Mouse (Mus musculus) neural tube, embryonic 11.5 days (tissue): Measurements from ENCODE around the gene Cpm. TPM values are rescaled to one million over a fixed set of nuclear protein-coding genes. Genes with fewer than 3 reads are reported as not detected.

Experiments used
- ATAC-seq: fragments of 200-750 bp; cut with Nextera tagmentation; 2 replicates; pipeline ENCODE4 v1.8.0; 2017; ENCODE audit warnings: moderate number of reproducible peaks, mild to moderate bottlenecking, moderate TSS enrichment, moderate library complexity; ENCODE audit not compliant: insufficient read depth, low FRiP score, low TSS enrichment
- DNase-seq: peaks from one replicate; pipeline ENCODE4 v3.0.0-alpha.2; 2015; ENCODE audit warnings: low spot score
- H3K27ac ChIP-seq: fragments of 300-500 bp; sonication (generic); 2 replicates; pipeline ENCODE4 v1.5.1; 2014; ENCODE audit warnings: low read depth, mild to moderate bottlenecking, low read length
- H3K27me3 ChIP-seq: fragments of 300-500 bp; sonication (generic); 2 replicates; pipeline ENCODE4 v1.6.1; 2014; ENCODE audit warnings: mild to moderate bottlenecking, low read length, mixed read lengths; ENCODE audit not compliant: control insufficient read depth, insufficient read depth
- H3K36me3 ChIP-seq: fragments of 300-500 bp; sonication (generic); 2 replicates; pipeline ENCODE4 v1.6.1; 2014; ENCODE audit warnings: mild to moderate bottlenecking, low read length, moderate library complexity, mixed read lengths; ENCODE audit not compliant: control insufficient read depth, insufficient read depth
- H3K4me1 ChIP-seq: fragments of 300-500 bp; sonication (generic); 2 replicates; pipeline ENCODE4 v1.6.1; 2014; ENCODE audit warnings: low read length, mixed read lengths; ENCODE audit not compliant: control insufficient read depth, insufficient read depth
- H3K4me2 ChIP-seq: fragments of 300-500 bp; sonication (generic); 2 replicates; pipeline ENCODE4 v1.6.1; 2014; ENCODE audit warnings: low read depth, mild to moderate bottlenecking, moderate library complexity
- H3K4me3 ChIP-seq: fragments of 300-500 bp; sonication (generic); 2 replicates; pipeline ENCODE4 v1.5.1; 2014; ENCODE audit warnings: low read depth, low read length
- H3K9ac ChIP-seq: fragments of 300-500 bp; sonication (generic); 2 replicates; pipeline ENCODE4 v1.6.1; 2014; ENCODE audit warnings: mild to moderate bottlenecking, low read length
- H3K9me3 ChIP-seq: fragments of 300-500 bp; sonication (generic); 2 replicates; pipeline ENCODE4 v1.6.1; 2016; ENCODE audit warnings: low read length; ENCODE audit not compliant: control insufficient read depth
- WGBS: fragments of 180-500 bp; shearing (Covaris S2); extraction: QIAGEN DNeasy Blood & Tissue Kit; methylation state at CpG from one replicate; pipeline ENCODE4 v1.1.7; 2014; 5-methylcytosine and 5-hydroxymethylcytosine counted together
- polyA plus RNA-seq: library from polyadenylated mRNA; unstranded; fragments of >200 nt; fragmentation: Nextera tagmentation; extraction: Ambion mirVana; gene quantifications from 2 replicates; pipeline ENCODE4 v1.2.1, GENCODE M21; 2014

Cpm gene
- polyA plus RNA-seq, 1 experiment from 2014 or later = 21.1 TPM

- H3K9me3 ChIP-seq = no peaks in the 10 kb centered on the region
- DNase-seq (no peak), ATAC-seq (no peak)
- H3K27me3 ChIP-seq = no peaks in the 10 kb centered on the region
- WGBS = 90% methylated on average over 9 of the region's 9 CpGs
- H3K4me1 ChIP-seq = no peaks in the 10 kb centered on the region
- H3K27ac ChIP-seq = no peak overlapping the region
- no peak overlapping the region for H3K9ac ChIP-seq
- no peaks in the 10 kb centered on the region for H3K36me3 ChIP-seq
- H3K4me2 ChIP-seq = no peak overlapping the region
- no peak overlapping the region for H3K4me3 ChIP-seq
Measured at GRCm38 (mm10) chr10:117727518-117728110, 98.3 kb downstream of the Cpm start.

- no peak overlapping the region for H3K27ac ChIP-seq
- no peaks in the 10 kb centered on the region for H3K27me3 ChIP-seq
- WGBS = 86% methylated on average over 5 of the region's 5 CpGs
- ATAC-seq = no peak
- H3K9ac ChIP-seq = no peak overlapping the region
- H3K4me1 ChIP-seq = no peaks in the 10 kb centered on the region
- no peak overlapping the region for H3K4me2 ChIP-seq
- no peak overlapping the region for H3K4me3 ChIP-seq
- DNase-seq = no peak
- H3K36me3 ChIP-seq = no peaks in the 10 kb centered on the region
- no peaks in the 10 kb centered on the region for H3K9me3 ChIP-seq
Measured at GRCm38 (mm10) chr10:117728574-117728973, 99.3 kb downstream of the Cpm start.

GRCm38 (mm10) chr10:117729139-117729814 lies 100.0 kb downstream of the Cpm start:
- H3K36me3 ChIP-seq = no peaks in the 10 kb centered on the region
- no peak for ATAC-seq
- DNase-seq = no peak
- WGBS = 82% methylated on average over 11 of the region's 11 CpGs
- no peaks in the 10 kb centered on the region for H3K4me1 ChIP-seq
- no peak overlapping the region for H3K4me3 ChIP-seq
- no peak overlapping the region for H3K9ac ChIP-seq
- no peak overlapping the region for H3K27ac ChIP-seq
- H3K27me3 ChIP-seq = no peaks in the 10 kb centered on the region
- H3K4me2 ChIP-seq = no peak overlapping the region
- no peaks in the 10 kb centered on the region for H3K9me3 ChIP-seq

- no peaks in the 10 kb centered on the region for H3K4me1 ChIP-seq
- no peak overlapping the region for H3K27ac ChIP-seq
- DNase-seq (no peak), ATAC-seq (no peak)
- H3K27me3 ChIP-seq = no peaks in the 10 kb centered on the region
- H3K36me3 ChIP-seq = no peaks in the 10 kb centered on the region
- H3K9ac ChIP-seq = no peak overlapping the region
- WGBS = 96% methylated on average over 7 of the region's 7 CpGs
- no peak overlapping the region for H3K4me2 ChIP-seq
- H3K4me3 ChIP-seq = no peak overlapping the region
- H3K9me3 ChIP-seq = no peaks in the 10 kb centered on the region
Measured at GRCm38 (mm10) chr10:117730140-117730539, 100.8 kb downstream of the Cpm start.

- Histone ChIP-seq H3K9me3 (no peaks in the 10 kb centered on the region), H3K9ac (no peak overlapping the region), H3K27ac (no peak overlapping the region), H3K4me1 (no peaks in the 10 kb centered on the region), H3K4me2 (no peak overlapping the region), H3K36me3 (no peaks in the 10 kb centered on the region), H3K27me3 (no peaks in the 10 kb centered on the region), H3K4me3 (no peak overlapping the region)
- 96% methylated on average over 12 of the region's 12 CpGs for WGBS
- ATAC-seq = no peak
- no peak for DNase-seq
Measured at GRCm38 (mm10) chr10:117730637-117731203, 101.4 kb downstream of the Cpm start.

- H3K27me3 ChIP-seq = no peaks in the 10 kb centered on the region
- H3K4me2 ChIP-seq = no peak overlapping the region
- peaks cover 2% of the 10 kb centered on the region for H3K36me3 ChIP-seq
- ATAC-seq (no peak), DNase-seq (no peak)
- H3K9me3 ChIP-seq = no peaks in the 10 kb centered on the region
- 66% methylated on average over 14 of the region's 15 CpGs for WGBS
- H3K27ac ChIP-seq = no peak overlapping the region
- no peaks in the 10 kb centered on the region for H3K4me1 ChIP-seq
- no peak overlapping the region for H3K9ac ChIP-seq
- no peak overlapping the region for H3K4me3 ChIP-seq
Measured at GRCm38 (mm10) chr10:117731244-117732101, 102.2 kb downstream of the Cpm start.

- DNase-seq (no peak), ATAC-seq (no peak)
- no peaks in the 10 kb centered on the region for H3K4me1 ChIP-seq
- no peaks in the 10 kb centered on the region for H3K9me3 ChIP-seq
- no peak overlapping the region for H3K27ac ChIP-seq
- no peak overlapping the region for H3K4me3 ChIP-seq
- no peak overlapping the region for H3K9ac ChIP-seq
- H3K4me2 ChIP-seq = no peak overlapping the region
- 89% methylated on average over 5 of the region's 5 CpGs for WGBS
- no peaks in the 10 kb centered on the region for H3K27me3 ChIP-seq
- H3K36me3 ChIP-seq = peaks cover 4% of the 10 kb centered on the region
Measured at GRCm38 (mm10) chr10:117732184-117732583, 102.9 kb downstream of the Cpm start.

- H3K9me3 ChIP-seq = no peaks in the 10 kb centered on the region
- no peak overlapping the region for H3K27ac ChIP-seq
- H3K36me3 ChIP-seq = peaks cover 4% of the 10 kb centered on the region
- no peak overlapping the region for H3K4me3 ChIP-seq
- no peak overlapping the region for H3K4me2 ChIP-seq
- 85% methylated on average over 14 of the region's 14 CpGs for WGBS
- DNase-seq (no peak), ATAC-seq (no peak)
- no peak overlapping the region for H3K9ac ChIP-seq
- H3K4me1 ChIP-seq = no peaks in the 10 kb centered on the region
- no peaks in the 10 kb centered on the region for H3K27me3 ChIP-seq
Measured at GRCm38 (mm10) chr10:117732962-117733592, 103.8 kb downstream of the Cpm start.
